21 mouse cellular contexts compared by ENCODE assay signal in the genomic region with DNA sequence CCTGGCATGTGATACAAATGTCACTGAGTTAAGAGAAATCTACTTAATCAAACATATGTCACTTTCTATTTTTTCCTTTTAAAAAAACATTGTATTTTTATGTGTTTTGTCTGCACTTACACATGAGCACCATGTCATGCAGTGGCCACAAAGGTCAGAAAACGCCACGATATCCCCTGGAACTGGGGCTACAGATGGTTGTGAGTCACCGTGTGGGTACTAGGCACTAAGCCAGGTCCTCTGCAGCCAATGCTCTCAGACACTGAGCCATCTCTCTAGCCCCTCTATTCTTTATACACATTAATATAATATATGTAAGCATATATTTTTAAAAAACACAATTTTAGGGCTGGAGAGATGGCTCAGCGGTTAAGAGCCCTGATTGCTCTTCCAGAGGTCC. TPM values are rescaled to one million over a fixed set of nuclear protein-coding genes. Genes with fewer than 3 reads are reported as not detected.
A peak's percentile ranks its signal among the peaks of the same experiment; 100 is the strongest.
DNase-seq lines count a peak whose midpoint lies in the region; ATAC-seq and TF ChIP-seq lines count a peak whose summit lies in the region.
"Had no signal": no experiment of that assay in that cellular context is flagged by ENCODE, and none has a peak within 500 bp of the region (broad histone marks: within the 10 kb centered on the region; RNA-seq: fewer than 3 reads in every experiment).

No protein-coding gene starts in this region.

- no peak overlapping the region for H3K9ac ChIP-seq in forebrain, embryonic 11.5 days (ENCODE audit: low read length)
- H3K9ac ChIP-seq: embryonic facial prominence, embryonic 15.5 days; hindbrain, embryonic 15.5 days; liver, embryonic 15.5 days; midbrain, embryonic 13.5 days; neural tube, embryonic 12.5 days had no signal

- no peak overlapping the region for H3K4me2 ChIP-seq in forebrain, embryonic 11.5 days (ENCODE audit: low read depth, low read length, severe bottlenecking)
- H3K4me2 ChIP-seq: embryonic facial prominence, embryonic 15.5 days; hindbrain, embryonic 15.5 days; liver, embryonic 15.5 days; midbrain, embryonic 13.5 days; neural tube, embryonic 12.5 days had no signal

- no peaks in the 10 kb centered on the region for H3K9me3 ChIP-seq in forebrain, embryonic 11.5 days (ENCODE audit: control insufficient read depth, low read length)
- H3K9me3 ChIP-seq: embryonic facial prominence, embryonic 15.5 days; hindbrain, embryonic 15.5 days; liver, embryonic 15.5 days; midbrain, embryonic 13.5 days; neural tube, embryonic 12.5 days had no signal

- TF ChIP-seq CTCF in layer of hippocampus, adult 2 months (conservative IDR thresholded peaks at IDR 0.05), result no peak
- TF ChIP-seq CTCF in cerebellum, adult 2 months (IDR thresholded peaks at IDR 0.05; ENCODE audit: borderline replicate concordance, insufficient read depth, low read depth, low read length), result no peak

- H3K4me3 ChIP-seq in layer of hippocampus, adult 2 months, result no peak overlapping the region
- no peak overlapping the region for H3K4me3 ChIP-seq in cerebellum, adult 2 months (replicated peaks; ENCODE audit: insufficient read depth, low read depth, low read length)
- no peak overlapping the region for H3K4me3 ChIP-seq in forebrain, embryonic 11.5 days (ENCODE audit: low read depth, low read length)
- H3K4me3 ChIP-seq: embryonic facial prominence, embryonic 15.5 days; gastrocnemius, adult 2 months; hindbrain, embryonic 15.5 days; liver, embryonic 15.5 days; midbrain, embryonic 13.5 days; neural tube, embryonic 12.5 days had no signal

- peak overlapping the region; percentile 36 for H3K27ac ChIP-seq in layer of hippocampus, adult 2 months
- no peak overlapping the region for H3K27ac ChIP-seq in cerebellum, adult 2 months (ENCODE audit: insufficient read depth, low read length)
- no peak overlapping the region for H3K27ac ChIP-seq in forebrain, embryonic 11.5 days (ENCODE audit: low read depth, low read length)
- H3K27ac ChIP-seq: embryonic facial prominence, embryonic 15.5 days; gastrocnemius, adult 2 months; hindbrain, embryonic 15.5 days; liver, embryonic 15.5 days; midbrain, embryonic 13.5 days; neural tube, embryonic 12.5 days had no signal

- TF ChIP-seq POLR2A in cerebellum, adult 2 months (IDR thresholded peaks at IDR 0.05; ENCODE audit: borderline replicate concordance, insufficient read depth, low read length), result no peak

- WGBS in cerebellum, adult 2 months, result 34% methylated on average over 4 of the region's 4 CpGs
- 92% methylated on average over 4 of the region's 4 CpGs for WGBS in forebrain, embryonic 11.5 days

- H3K4me1 ChIP-seq in cerebellum, adult 2 months (ENCODE audit: control insufficient read depth, insufficient read depth, low read length), result peaks cover 3% of the 10 kb centered on the region; the same call in 1 of the 2 replicates
- no peaks in the 10 kb centered on the region for H3K4me1 ChIP-seq in forebrain, embryonic 11.5 days (replicated peaks; ENCODE audit: control insufficient read depth, insufficient read depth, low read length)
- H3K4me1 ChIP-seq: embryonic facial prominence, embryonic 15.5 days; hindbrain, embryonic 15.5 days; liver, embryonic 15.5 days; midbrain, embryonic 13.5 days; neural tube, embryonic 12.5 days had no signal

- H3K27me3 ChIP-seq in cerebellum, adult 2 months (ENCODE audit: control insufficient read depth, insufficient read depth, low read length), result no peaks in the 10 kb centered on the region
- H3K27me3 ChIP-seq in forebrain, embryonic 11.5 days (ENCODE audit: control insufficient read depth, insufficient read depth, low read length), result no peaks in the 10 kb centered on the region
- H3K27me3 ChIP-seq: CH12.LX; embryonic facial prominence, embryonic 15.5 days; hindbrain, embryonic 15.5 days; liver, embryonic 15.5 days; midbrain, embryonic 13.5 days; neural tube, embryonic 12.5 days had no signal

- ATAC-seq in inflammation-experienced regulatory T-cells, adult 6 months, result no peak
- ATAC-seq in forebrain, embryonic 11.5 days (replicated peaks; ENCODE audit: low FRiP score), result no peak
- ATAC-seq: intestine, embryonic 16.5 days; lung, postnatal 0 days; midbrain, embryonic 13.5 days had no signal

- DNase-seq in layer of hippocampus, adult 2 months (ENCODE audit: low spot score in 2 of 2), result no peak
- no peak for DNase-seq in layer of hippocampus, postnatal 14 days (ENCODE audit: low spot score in 2 of 2)
- DNase-seq in NIH3T3 (ENCODE audit: low read depth), result peak; percentile 58
- DNase-seq in cerebellum, adult 2 months, result peak; percentile 54 to 79
- peak; percentile 55 to 60 for DNase-seq in cerebellum, postnatal 36 days
- no peak for DNase-seq in forebrain, embryonic 11.5 days (ENCODE audit: low spot score)
- DNase-seq: gastrocnemius, adult 2 months; heart, postnatal 36 days; kidney, postnatal 36 days; right cerebral cortex, adult 18-20 months; spleen, adult 18-20 months; thymus, postnatal 36 days had no signal

- H3K36me3 ChIP-seq in forebrain, embryonic 11.5 days (ENCODE audit: control insufficient read depth, insufficient read depth, low read length), result peaks cover 2% of the 10 kb centered on the region; the same call in 1 of the 2 replicates

RNA-seq across cellular contexts. Expression of gene Apaf1, which starts 32.9 kb away (rescaled TPM):
- total RNA-seq in layer of hippocampus, adult 2 months (2021), result 10 to 100 TPM; 12.7 to 15.4 TPM
- 10 to 100 TPM; 12.5 to 13.4 TPM for total RNA-seq in layer of hippocampus, postnatal 14 days (2021)
- polyA plus RNA-seq in cerebellum, adult 2 months (2012; rRNA removed), result 5.8 and 6.5 TPM in 2 replicates
- polyA plus RNA-seq in inflammation-experienced regulatory T-cells, adult 6 months (2017; shearing (Covaris generic)), result 10 to 100 TPM in 2 of 3 experiments, 1 to 10 TPM in 1; 6.9 to 23.2 (median 11.6) TPM
- 29.4 and 30.2 TPM in 2 replicates for polyA plus RNA-seq in forebrain, embryonic 11.5 days (2014; fragmentation: Nextera tagmentation; extraction: Ambion mirVana)

RNA-seq across cellular contexts. Expression of gene Ikbip, which starts 33.0 kb away (rescaled TPM):
- 10 to 100 TPM; 16.3 to 17.2 TPM for total RNA-seq in layer of hippocampus, adult 2 months (2021)
- total RNA-seq in layer of hippocampus, postnatal 14 days (2021), result 10 to 100 TPM; 14.7 to 14.9 TPM
- polyA plus RNA-seq in cerebellum, adult 2 months (2012; rRNA removed), result 15.1 and 15.7 TPM in 2 replicates
- 1 to 10 TPM; 5.3 to 8.6 (median 6.9) TPM for polyA plus RNA-seq in inflammation-experienced regulatory T-cells, adult 6 months (2017; shearing (Covaris generic))
- polyA plus RNA-seq in forebrain, embryonic 11.5 days (2014; fragmentation: Nextera tagmentation; extraction: Ambion mirVana), result 19.8 and 22.7 TPM in 2 replicates

Comparison
In these comparisons a context has a peak if more than half of its experiments do, and no peak if none do; other contexts are left out.
1. DNase-seq: peak in NIH3T3 (single experiment), cerebellum, adult 2 months (2 of 2) and cerebellum, postnatal 36 days (2 of 2); none in layer of hippocampus, adult 2 months (0 of 2), layer of hippocampus, postnatal 14 days (0 of 2) and forebrain, embryonic 11.5 days (single experiment).